Mouse (Mus musculus) thymus, postnatal 36 days (tissue): Measurements from ENCODE around the gene Celsr1.
"Not testable (repeated sequence)": the region's sequence is repeated elsewhere in the genome, so short reads cannot be mapped to it uniquely, and the experiment has no call there.

Experiments used
- DNase-seq, 2 experiments: peaks; one replicate each; pipeline ENCODE4 v3.0.0; 2022; ENCODE audit warnings: mixed read lengths in 2 of 2

Celsr1 gene

GRCm38 (mm10) chr15:86064191-86064849, 30.7 kb upstream of the Celsr1 start:
- no peak for DNase-seq

DNA sequence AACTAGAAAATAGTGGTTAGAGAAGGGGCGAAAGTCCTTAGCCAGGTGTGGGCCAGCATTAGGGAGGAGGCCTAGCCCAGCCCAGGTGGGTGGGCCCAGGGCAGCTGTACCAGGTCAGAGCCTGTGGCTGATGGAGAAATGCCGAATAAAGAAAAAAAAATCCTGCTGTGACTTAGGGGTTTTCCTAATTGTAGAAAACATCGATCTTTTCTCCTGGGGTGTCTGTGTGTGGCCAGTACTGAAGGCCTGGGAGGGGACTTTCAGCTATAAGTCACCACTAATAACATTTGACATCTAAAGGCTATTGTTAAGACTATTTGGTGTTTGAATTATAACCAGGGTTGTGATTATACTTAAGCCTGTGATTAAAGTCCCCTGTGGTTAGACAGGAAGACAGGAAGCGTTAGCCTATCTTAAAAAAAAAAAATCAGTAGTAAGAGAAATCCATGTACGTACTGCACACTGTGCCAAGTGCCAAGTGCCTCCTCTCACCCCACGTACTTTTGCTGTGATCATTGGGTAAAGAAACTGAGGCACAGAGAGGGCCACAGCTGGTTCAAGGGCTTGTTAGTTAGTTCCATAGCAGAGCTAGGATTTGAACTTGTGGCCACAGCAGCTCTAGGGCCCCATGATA, 28.4 kb upstream of the Celsr1 start:
- DNase-seq: no peak

DNA sequence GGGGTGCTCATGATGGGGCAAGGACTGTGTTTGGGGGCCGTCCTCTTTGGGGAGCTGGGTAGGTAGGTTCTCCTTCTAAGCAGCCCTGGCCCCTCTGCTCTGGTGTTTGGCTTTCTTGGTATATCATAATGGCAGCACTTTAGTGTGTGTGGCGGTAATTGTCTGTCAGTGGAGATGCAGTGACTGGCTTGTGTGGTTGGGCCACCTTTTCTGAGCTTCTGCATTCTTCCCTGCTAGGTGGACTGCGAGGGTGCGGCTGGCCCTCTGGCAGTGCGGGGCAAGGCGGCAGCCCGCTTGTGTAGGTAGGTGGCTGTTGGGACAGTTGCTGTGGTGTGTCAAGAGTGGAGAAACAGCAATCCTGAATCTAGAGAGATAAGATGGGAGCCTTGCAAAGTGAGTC, 27.6 kb upstream of the Celsr1 start:
- DNase-seq: no peak

DNA sequence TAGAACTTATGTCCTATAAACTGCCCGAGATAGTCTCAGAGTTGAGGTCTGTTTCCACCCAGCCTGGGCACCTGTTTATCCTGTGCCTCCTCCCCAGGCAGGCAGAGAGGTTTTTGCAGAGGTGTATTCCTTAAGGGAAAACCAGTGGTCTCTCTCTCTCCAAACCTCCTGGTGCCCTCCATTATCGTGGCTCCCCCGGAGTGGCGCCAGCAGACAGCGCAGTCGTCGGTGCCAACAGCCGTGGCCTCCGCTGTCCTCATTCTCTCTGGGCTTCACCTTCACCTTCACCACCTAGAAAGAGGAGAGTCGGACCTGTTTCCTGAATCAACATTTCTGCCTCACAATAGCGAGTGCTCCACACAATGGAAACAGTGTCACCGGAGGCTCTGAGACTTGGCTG, 27.0 kb upstream of the Celsr1 start:
- DNase-seq: no peak

DNA sequence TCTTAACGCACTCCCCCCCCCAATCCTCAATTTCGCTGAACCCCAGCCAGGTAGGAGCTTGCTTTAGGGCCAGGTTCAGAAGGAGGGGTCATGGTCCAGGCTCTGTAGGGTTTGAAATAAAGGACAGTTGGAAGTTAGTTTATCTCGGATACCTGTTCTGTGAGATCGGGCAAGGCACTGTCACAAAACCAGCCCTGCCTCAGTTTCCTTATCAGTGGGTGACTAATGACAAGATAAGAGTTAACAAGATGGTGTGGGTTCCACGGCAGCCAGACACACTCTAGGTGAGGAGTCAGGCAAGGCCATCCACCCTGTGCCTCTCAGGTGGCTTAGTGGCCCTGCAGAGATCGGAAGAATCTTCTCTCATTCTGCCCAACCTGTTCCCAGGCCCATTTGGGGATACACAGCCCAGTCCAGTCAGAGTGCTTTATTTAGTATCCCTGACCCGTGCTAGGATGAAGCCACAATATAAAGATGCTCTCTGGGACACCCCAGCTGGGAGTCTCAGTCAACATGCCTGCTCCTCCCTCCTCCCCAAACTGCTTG, 26.3 kb upstream of the Celsr1 start:
- DNase-seq: no peak

DNA sequence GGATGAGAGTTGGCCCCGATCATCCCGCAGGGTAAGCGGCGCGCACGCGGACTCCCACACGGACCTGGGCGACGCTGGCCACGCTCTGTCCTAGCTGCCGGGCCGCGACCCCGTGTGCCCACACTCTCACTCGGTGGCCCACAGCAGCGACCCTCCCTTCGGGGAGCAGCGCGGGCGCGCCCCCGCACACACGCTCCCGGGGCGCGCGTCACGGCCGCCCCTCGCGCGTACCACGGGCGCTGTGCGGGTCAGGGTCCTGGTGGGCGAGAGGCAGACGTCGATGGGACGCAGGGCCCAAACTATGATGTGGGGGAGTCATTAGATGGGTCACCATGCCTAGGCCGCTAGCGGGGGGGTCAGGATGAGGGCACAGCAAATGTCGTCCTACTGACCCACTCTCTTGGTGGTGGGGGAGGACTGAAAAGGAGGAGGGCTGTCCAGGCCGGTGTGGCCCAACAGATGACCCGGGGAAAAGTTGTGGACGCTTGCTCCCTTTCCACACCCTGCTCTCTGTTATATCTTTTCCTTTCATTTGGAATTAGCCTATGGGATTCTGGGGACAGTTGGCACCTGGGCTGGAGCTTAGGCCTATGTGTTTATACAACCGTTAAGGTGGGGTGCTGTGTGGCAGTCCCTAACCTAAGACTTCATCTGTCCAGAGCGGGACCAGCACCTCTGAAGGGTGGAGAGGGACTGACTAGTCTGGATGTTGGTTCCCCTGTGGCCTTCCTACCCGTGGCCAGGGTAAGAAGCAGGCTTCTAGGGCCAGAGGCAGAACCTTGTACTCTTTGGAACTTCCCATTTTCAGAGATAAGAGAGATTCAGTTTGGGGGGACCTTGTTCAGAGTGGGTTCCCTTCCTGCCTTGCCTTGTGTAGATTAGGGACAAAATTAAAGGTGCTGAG, 25.6 kb upstream of the Celsr1 start:
- DNase-seq: peak; percentile 35 to 57

- peak; percentile 80 to 86 for DNase-seq
Observed at GRCm38 (mm10) chr15:86058394-86058915, 24.9 kb upstream of the Celsr1 start.

- DNase-seq: no peak
Observed at GRCm38 (mm10) chr15:86057908-86058307, 24.3 kb upstream of the Celsr1 start.

DNA sequence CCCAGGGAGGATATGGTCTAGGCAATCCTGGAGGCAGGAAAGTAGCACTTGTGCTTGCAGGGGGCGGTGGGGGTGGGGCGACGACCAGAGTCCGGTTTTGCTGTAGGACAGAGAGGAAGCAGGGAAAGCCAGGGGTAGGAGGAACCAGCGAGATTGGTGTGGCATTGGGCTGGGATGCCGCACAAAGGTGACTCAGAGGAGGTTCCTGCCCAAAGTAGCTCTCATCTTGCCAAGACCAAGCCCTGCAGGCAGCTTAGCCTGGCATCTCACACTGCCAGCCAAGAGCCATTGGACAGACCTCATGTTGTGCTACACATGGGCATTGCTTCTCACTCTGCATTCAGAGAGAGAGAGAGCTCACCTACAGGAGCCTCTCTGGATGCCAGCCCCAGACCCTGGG, 23.8 kb upstream of the Celsr1 start, which contains the start of gene Gramd4:
Gene Gramd4, plus strand, starts transcription at position 283 of the 400 bp plus-strand sequence.
- DNase-seq: no peak

DNA sequence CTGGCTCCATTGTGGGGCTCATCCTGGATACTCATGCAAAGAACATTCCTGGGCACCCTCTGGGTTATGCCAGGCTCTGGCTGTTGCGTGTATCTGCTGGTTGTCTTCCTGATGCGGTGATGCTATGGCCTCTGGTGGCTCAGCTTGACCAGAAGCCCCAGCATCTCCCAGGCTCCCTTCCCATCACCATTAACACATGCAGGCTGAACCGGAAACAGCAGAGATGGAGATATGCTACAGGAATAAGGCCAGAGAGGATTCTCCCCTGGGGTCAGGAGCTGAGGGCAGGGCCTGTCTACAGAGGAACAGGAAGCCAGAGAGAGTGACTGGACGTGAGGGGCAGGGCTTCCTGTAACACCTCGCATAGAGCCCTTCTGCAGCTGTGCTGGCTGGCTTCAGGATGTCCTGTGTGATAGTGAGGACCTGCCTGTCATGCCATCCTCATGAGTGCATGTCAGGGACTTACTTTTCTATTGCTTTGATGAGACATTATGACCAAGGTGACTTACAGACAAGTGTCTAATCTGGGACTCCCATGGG, 22.7 kb upstream of the Celsr1 start:
- no peak for DNase-seq

- not testable (repeated sequence) for DNase-seq
Observed at GRCm38 (mm10) chr15:86054861-86055260, 21.3 kb upstream of the Celsr1 start.

DNA sequence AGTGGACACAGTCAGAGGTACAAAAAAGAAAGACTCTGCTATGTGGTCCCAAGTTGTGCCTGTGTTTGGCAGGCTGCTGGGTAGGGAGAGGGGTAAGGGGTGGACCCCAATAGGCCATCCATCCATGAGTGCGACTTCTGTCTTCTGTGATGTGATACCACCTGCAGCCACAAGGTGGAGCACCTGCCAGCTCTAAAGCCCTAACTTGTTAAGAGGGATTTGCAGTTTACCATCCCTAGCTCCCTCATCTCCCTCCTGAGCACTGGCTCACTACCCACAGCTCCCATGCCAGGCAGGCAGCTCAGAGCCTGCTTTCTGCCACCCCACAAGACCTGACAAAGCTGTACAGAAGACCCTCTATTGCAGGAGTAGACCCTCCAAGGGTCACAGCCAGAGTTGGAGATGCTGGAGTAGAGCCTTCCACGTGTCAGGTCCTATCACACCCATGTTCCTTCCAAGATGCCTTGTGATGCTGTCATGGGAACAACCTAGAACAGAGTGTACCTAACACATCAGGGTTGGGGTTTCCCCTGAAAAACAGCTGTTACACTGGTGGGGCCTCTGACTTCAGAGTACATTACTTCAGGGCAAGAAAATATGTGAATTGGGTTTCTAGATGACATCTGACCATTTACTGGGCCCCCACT, 20.4 kb upstream of the Celsr1 start:
- peak; percentile 80 to 81 for DNase-seq

- no peak for DNase-seq
Observed at GRCm38 (mm10) chr15:86051878-86052478, 18.4 kb upstream of the Celsr1 start.

DNA sequence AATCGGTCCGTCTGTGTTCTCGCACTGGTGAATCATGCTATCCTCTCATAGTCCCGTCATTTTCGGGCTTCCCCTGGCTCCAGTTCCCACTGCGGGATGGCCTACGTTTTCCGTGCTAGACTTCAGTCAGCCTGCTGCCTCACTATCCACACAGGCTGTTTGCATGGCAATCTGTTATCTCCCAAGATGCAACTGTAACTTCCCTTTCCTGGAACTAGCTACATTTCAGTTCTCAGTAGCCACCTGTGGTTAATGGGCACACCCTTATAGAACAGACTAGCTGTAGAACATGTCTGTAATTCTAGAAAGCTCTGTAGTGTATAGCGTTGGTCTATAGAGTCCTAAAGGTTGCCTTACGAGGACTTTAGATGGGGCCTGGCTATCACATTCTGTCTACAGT, 17.6 kb upstream of the Celsr1 start:
- peak in 1 of 2 experiments; percentile 6 for DNase-seq

- DNase-seq: no peak
Observed at GRCm38 (mm10) chr15:86050170-86050743, 16.7 kb upstream of the Celsr1 start.

GRCm38 (mm10) chr15:86049510-86049909, 15.9 kb upstream of the Celsr1 start:
- no peak for DNase-seq

GRCm38 (mm10) chr15:86042364-86042763, 8.8 kb upstream of the Celsr1 start:
- peak in 1 of 2 experiments; percentile 33 for DNase-seq

DNA sequence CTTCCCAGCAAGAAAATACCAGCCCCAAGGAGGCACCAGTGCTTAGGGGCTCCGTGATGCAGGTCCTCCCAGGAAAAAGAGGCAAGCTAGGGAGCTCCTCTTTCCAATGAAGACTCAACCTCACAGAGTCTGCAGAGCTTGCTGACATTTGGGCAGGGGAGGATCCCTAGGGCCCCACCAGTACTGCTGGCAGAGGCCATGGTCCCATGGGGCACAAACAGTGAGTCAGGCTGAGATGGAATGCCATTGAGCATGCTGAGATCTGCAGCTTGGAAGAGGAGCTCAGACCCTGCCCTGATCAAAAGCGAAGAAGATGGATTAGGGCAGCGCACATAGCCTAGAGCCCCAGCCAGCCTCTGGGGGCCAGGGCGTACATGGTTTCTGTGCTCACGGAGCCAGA, 7.8 kb upstream of the Celsr1 start:
- no peak for DNase-seq

- peak; percentile 73 to 77 for DNase-seq
Observed at GRCm38 (mm10) chr15:86038802-86039201, 5.2 kb upstream of the Celsr1 start.

GRCm38 (mm10) chr15:86035913-86036312, 2.3 kb upstream of the Celsr1 start:
- no peak for DNase-seq

DNA sequence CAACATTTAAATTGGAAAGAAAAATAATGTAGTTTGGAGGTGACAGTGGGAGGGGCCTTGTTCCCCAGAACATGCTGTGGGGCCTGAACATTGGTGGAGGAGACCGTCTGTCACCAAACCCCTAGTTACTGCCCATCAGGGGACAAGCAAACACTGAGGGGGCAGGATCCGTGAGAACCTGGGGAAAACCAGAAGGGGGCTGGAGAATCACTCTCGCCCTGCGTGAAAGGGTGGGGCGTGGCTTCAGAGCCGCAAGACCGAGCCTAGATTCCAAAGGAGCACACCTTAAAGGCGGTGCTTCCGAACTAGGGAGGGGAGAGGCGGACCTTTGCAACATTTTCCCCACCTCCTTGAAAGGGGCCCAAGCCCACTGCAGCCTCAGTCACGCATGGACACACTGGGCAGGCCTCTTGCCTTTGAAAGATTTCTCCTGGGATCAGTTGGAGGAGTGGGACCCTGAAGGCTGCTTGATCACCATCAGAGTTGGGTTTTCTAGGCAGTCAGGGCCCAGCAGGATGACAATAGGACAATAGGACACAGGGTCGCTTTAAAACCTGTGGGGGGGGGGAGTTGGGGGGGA, 1.3 kb upstream of the Celsr1 start:
- no peak for DNase-seq
